In genomic region chr1:34664816-34665511, GRCm38 (mm10) we compare ENCODE assay signal across 9 mouse cellular contexts.
DNase-seq lines count a peak whose midpoint lies in the region; ATAC-seq and TF ChIP-seq lines count a peak whose summit lies in the region.
"Had no signal": no experiment of that assay in that cellular context is flagged by ENCODE, and none has a peak within 500 bp of the region (broad histone marks: within the 10 kb centered on the region; RNA-seq: fewer than 3 reads in every experiment).

No protein-coding gene starts in this region.

- no peak overlapping the region for H3K4me3 ChIP-seq in heart, embryonic 14.5 days (ENCODE audit: control insufficient read depth in 1 of 2, insufficient read depth in 1 of 2, low read depth in 1 of 2, low read length in 2 of 2)
- no peak overlapping the region for H3K4me3 ChIP-seq in heart, embryonic 12.5 days
- H3K4me3 ChIP-seq in hindbrain, embryonic 16.5 days (ENCODE audit: low read length): no peak overlapping the region
- no peak overlapping the region for H3K4me3 ChIP-seq in midbrain, postnatal 0 days (ENCODE audit: low read depth, low read length)
- H3K4me3 ChIP-seq: embryonic facial prominence, embryonic 13.5 days had no signal

- H3K4me1 ChIP-seq in heart, embryonic 14.5 days (ENCODE audit: control insufficient read depth in 2 of 2, insufficient read depth in 2 of 2, low read length in 2 of 2): peaks cover 12 to 17% of the 10 kb centered on the region in 2 experiments
- peaks cover 12% of the 10 kb centered on the region for H3K4me1 ChIP-seq in heart, embryonic 12.5 days (replicated peaks)
- peaks cover 6% of the 10 kb centered on the region; the same call in 1 of the 2 replicates for H3K4me1 ChIP-seq in hindbrain, embryonic 16.5 days (ENCODE audit: control insufficient read depth, insufficient read depth, low read depth, low read length)
- no peaks in the 10 kb centered on the region for H3K4me1 ChIP-seq in midbrain, postnatal 0 days (ENCODE audit: insufficient read depth, low read length)
- H3K4me1 ChIP-seq: embryonic facial prominence, embryonic 13.5 days had no signal

- no peaks in the 10 kb centered on the region for H3K9me3 ChIP-seq in heart, embryonic 14.5 days (ENCODE audit: control insufficient read depth, low read length)
- H3K9me3 ChIP-seq in heart, embryonic 12.5 days (replicated peaks): no peaks in the 10 kb centered on the region
- no peaks in the 10 kb centered on the region for H3K9me3 ChIP-seq in hindbrain, embryonic 16.5 days (ENCODE audit: control insufficient read depth, low read length)
- no peaks in the 10 kb centered on the region for H3K9me3 ChIP-seq in midbrain, postnatal 0 days (ENCODE audit: low read length)
- H3K9me3 ChIP-seq: embryonic facial prominence, embryonic 13.5 days had no signal

- peak; percentile 47 for TF ChIP-seq CTCF in midbrain, postnatal 0 days (IDR thresholded peaks at IDR 0.05)

- peak overlapping the region; percentile 19 to 55; a peak in 3 of 4 replicates for H3K27ac ChIP-seq in heart, embryonic 14.5 days (replicated peaks in 1 of 2; ENCODE audit: control insufficient read depth in 1 of 2, insufficient read depth in 1 of 2, low read depth in 2 of 2, low read length in 2 of 2)
- H3K27ac ChIP-seq in heart, embryonic 12.5 days (ENCODE audit: poor library complexity, severe bottlenecking): no peak overlapping the region
- H3K27ac ChIP-seq in hindbrain, embryonic 16.5 days (ENCODE audit: low read depth, low read length): peak overlapping the region; percentile 89
- peak overlapping the region; percentile 44 for H3K27ac ChIP-seq in midbrain, postnatal 0 days (ENCODE audit: low read depth, low read length)
- H3K27ac ChIP-seq: embryonic facial prominence, embryonic 13.5 days had no signal

- H3K36me3 ChIP-seq in heart, embryonic 14.5 days (ENCODE audit: control insufficient read depth, insufficient read depth, low read length): no peaks in the 10 kb centered on the region
- H3K36me3 ChIP-seq in heart, embryonic 12.5 days: no peaks in the 10 kb centered on the region
- H3K36me3 ChIP-seq in hindbrain, embryonic 16.5 days (ENCODE audit: control insufficient read depth, insufficient read depth, low read length): no peaks in the 10 kb centered on the region
- H3K36me3 ChIP-seq in midbrain, postnatal 0 days (ENCODE audit: insufficient read depth, low read length): no peaks in the 10 kb centered on the region
- H3K36me3 ChIP-seq: embryonic facial prominence, embryonic 13.5 days had no signal

- ATAC-seq in heart, embryonic 14.5 days (ENCODE audit: insufficient number of reproducible peaks, insufficient read depth, low FRiP score, low read depth): peak; percentile 31; the same call in 1 of the 2 replicates
- no peak for ATAC-seq in heart, embryonic 12.5 days (ENCODE audit: insufficient number of reproducible peaks, low FRiP score)
- peak; percentile 81 for ATAC-seq in hindbrain, embryonic 16.5 days
- ATAC-seq in midbrain, postnatal 0 days (ENCODE audit: low FRiP score): peak; percentile 79
- ATAC-seq in CD4-positive, CD25-positive, alpha-beta regulatory T cell, adult 4 months: no peak

- DNase-seq in adrenal gland, postnatal 25 days: peak; percentile 52
- peak; percentile 94 for DNase-seq in midbrain, postnatal 0 days (ENCODE audit: low spot score)
- no peak for DNase-seq in kidney, postnatal 25 days
- no peak for DNase-seq in adipocyte (ENCODE audit: low spot score)

- no peak overlapping the region for H3K4me2 ChIP-seq in heart, embryonic 14.5 days (ENCODE audit: low read length)
- no peak overlapping the region for H3K4me2 ChIP-seq in heart, embryonic 12.5 days
- H3K4me2 ChIP-seq in hindbrain, embryonic 16.5 days (ENCODE audit: low read length): peak overlapping the region; percentile 27; the same call in 1 of the 2 replicates
- no peak overlapping the region for H3K4me2 ChIP-seq in midbrain, postnatal 0 days (ENCODE audit: low read depth, low read length, poor library complexity, severe bottlenecking)
- H3K4me2 ChIP-seq: embryonic facial prominence, embryonic 13.5 days had no signal

- no peaks in the 10 kb centered on the region for H3K27me3 ChIP-seq in heart, embryonic 14.5 days (ENCODE audit: control insufficient read depth, insufficient read depth, low read length)
- H3K27me3 ChIP-seq in heart, embryonic 12.5 days (replicated peaks): no peaks in the 10 kb centered on the region
- no peaks in the 10 kb centered on the region for H3K27me3 ChIP-seq in hindbrain, embryonic 16.5 days (replicated peaks; ENCODE audit: control insufficient read depth, insufficient read depth, low read length)
- no peaks in the 10 kb centered on the region for H3K27me3 ChIP-seq in midbrain, postnatal 0 days (ENCODE audit: insufficient read depth, low read length)
- H3K27me3 ChIP-seq: embryonic facial prominence, embryonic 13.5 days had no signal

- H3K9ac ChIP-seq in heart, embryonic 14.5 days (ENCODE audit: low read length): no peak overlapping the region
- H3K9ac ChIP-seq in heart, embryonic 12.5 days: no peak overlapping the region
- no peak overlapping the region for H3K9ac ChIP-seq in hindbrain, embryonic 16.5 days (ENCODE audit: low read depth, low read length)
- no peak overlapping the region for H3K9ac ChIP-seq in midbrain, postnatal 0 days (replicated peaks; ENCODE audit: low read length, poor library complexity, severe bottlenecking)
- H3K9ac ChIP-seq: embryonic facial prominence, embryonic 13.5 days had no signal

- WGBS in heart, embryonic 14.5 days: 63% methylated on average over 11 of the region's 11 CpGs
- 74% methylated on average over 11 of the region's 11 CpGs for WGBS in heart, embryonic 12.5 days
- 31% methylated on average over 11 of the region's 11 CpGs for WGBS in hindbrain, embryonic 16.5 days
- WGBS in midbrain, postnatal 0 days: 55% methylated on average over 11 of the region's 11 CpGs

Comparison
In these comparisons a context has a peak if more than half of its experiments do, and no peak if none do; other contexts are left out.
1. ATAC-seq: peak in heart, embryonic 14.5 days (single experiment), hindbrain, embryonic 16.5 days (single experiment) and midbrain, postnatal 0 days (single experiment); none in heart, embryonic 12.5 days (single experiment) and CD4-positive, CD25-positive, alpha-beta regulatory T cell, adult 4 months (single experiment).
2. DNase-seq: peak in adrenal gland, postnatal 25 days (single experiment) and midbrain, postnatal 0 days (single experiment); none in kidney, postnatal 25 days (0 of 2) and adipocyte (single experiment).